Mouse (Mus musculus): ENCODE measurements around the gene Ndufs3.
"Not testable (repeated sequence)": the region's sequence is repeated elsewhere in the genome, so short reads cannot be mapped to it uniquely, and the experiment has no call there.

Gene Ndufs3

GRCm38 (mm10) chr2:90904856-90905224 is 213 bp upstream of the Ndufs3 start:
- no peak for DNase-seq

- DNase-seq, result no peak
Observed at GRCm38 (mm10) chr2:90903398-90903797, 1.2 kb downstream of the Ndufs3 start.

GRCm38 (mm10) chr2:90894299-90894677 is 10.3 kb downstream of the Ndufs3 start:
- DNase-seq, result not testable (repeated sequence)

- DNase-seq, result no peak
Observed at GRCm38 (mm10) chr2:90893673-90894298, 10.8 kb downstream of the Ndufs3 start.

GRCm38 (mm10) chr2:90889550-90890548 is 14.8 kb downstream of the Ndufs3 start:
- DNase-seq, result peak; percentile 49

GRCm38 (mm10) chr2:90887627-90888026 is 17.0 kb downstream of the Ndufs3 start:
- DNase-seq, result no peak

- DNase-seq, result no peak
Observed at GRCm38 (mm10) chr2:90886436-90886835, 18.2 kb downstream of the Ndufs3 start.

GRCm38 (mm10) chr2:90885218-90886041 is 19.2 kb downstream of the Ndufs3 start, which contains the start of gene C1qtnf4:
C1qtnf4 (plus strand) TSS chr2:90885860.
- DNase-seq, result no peak

GRCm38 (mm10) chr2:90881824-90882223 is 22.8 kb downstream of the Ndufs3 start:
- no peak for DNase-seq

- DNase-seq, result no peak
Observed at GRCm38 (mm10) chr2:90880144-90880785, 24.4 kb downstream of the Ndufs3 start.

- no peak for DNase-seq
Observed at GRCm38 (mm10) chr2:90879419-90879818, 25.2 kb downstream of the Ndufs3 start.

GRCm38 (mm10) chr2:90877584-90878259 is 26.9 kb downstream of the Ndufs3 start:
- no peak for DNase-seq

GRCm38 (mm10) chr2:90875239-90875638 is 29.4 kb downstream of the Ndufs3 start:
- DNase-seq, result no peak

- no peak for DNase-seq
Observed at GRCm38 (mm10) chr2:90874025-90874424, 30.6 kb downstream of the Ndufs3 start.

GRCm38 (mm10) chr2:90871180-90871961 is 33.3 kb downstream of the Ndufs3 start:
- DNase-seq, result peak; percentile 30

GRCm38 (mm10) chr2:90870136-90870601 is 34.5 kb downstream of the Ndufs3 start:
- DNase-seq, result peak; percentile 29

- DNase-seq, result peak; percentile 91
Observed at GRCm38 (mm10) chr2:90866524-90866923, 38.1 kb downstream of the Ndufs3 start.

GRCm38 (mm10) chr2:90864184-90864583 is 40.4 kb downstream of the Ndufs3 start:
- DNase-seq, result no peak

- no peak for DNase-seq
Observed at GRCm38 (mm10) chr2:90861486-90861885, 43.1 kb downstream of the Ndufs3 start.

GRCm38 (mm10) chr2:90850401-90850800 is 54.2 kb downstream of the Ndufs3 start:
- DNase-seq, result no peak

GRCm38 (mm10) chr2:90848331-90848730 is 56.3 kb downstream of the Ndufs3 start:
- peak; percentile 29 for DNase-seq
